Mouse (Mus musculus): ENCODE results near the gene Fstl3. TPM values are rescaled to one million over a fixed set of nuclear protein-coding genes. Genes with fewer than 3 reads are reported as not detected.

Gene Fstl3
- polyA plus RNA-seq, 1 experiment: 2.5 TPM

- H3K4me1 ChIP-seq (ENCODE audit: control insufficient read depth, insufficient read depth, low read length): peaks cover 40% of the 10 kb centered on the region
- no peaks in the 10 kb centered on the region for H3K27me3 ChIP-seq (ENCODE audit: control insufficient read depth, insufficient read depth, low read length)
- WGBS: 89% methylated on average over 11 of the region's 11 CpGs
- DNase-seq: no peak
- H3K4me3 ChIP-seq (replicated peaks; ENCODE audit: insufficient read depth, low read depth, low read length): no peak overlapping the region
- TF ChIP-seq CTCF (IDR thresholded peaks at IDR 0.05; ENCODE audit: borderline replicate concordance, insufficient read depth, low read depth, low read length) (no peak), POLR2A (IDR thresholded peaks at IDR 0.05; ENCODE audit: borderline replicate concordance, insufficient read depth, low read length) (no peak)
- 0 out of 2 replicates have a peak overlapping the region, but pooled peaks have one; percentile 63 for H3K27ac ChIP-seq (ENCODE audit: insufficient read depth, low read length)
Measured at GRCm38 (mm10) chr10:79808728-79809127, 31.7 kb downstream of the Fstl3 start.

- WGBS: 31% methylated on average over 15 of the region's 15 CpGs
- peak; percentile 98 for TF ChIP-seq CTCF (IDR thresholded peaks at IDR 0.05; ENCODE audit: borderline replicate concordance, insufficient read depth, low read depth, low read length)
- no peak for TF ChIP-seq POLR2A (IDR thresholded peaks at IDR 0.05; ENCODE audit: borderline replicate concordance, insufficient read depth, low read length)
- Histone ChIP-seq H3K4me3 (replicated peaks; ENCODE audit: insufficient read depth, low read depth, low read length) (no peak overlapping the region), H3K4me1 (ENCODE audit: control insufficient read depth, insufficient read depth, low read length) (peaks cover 14% of the 10 kb centered on the region), H3K27me3 (ENCODE audit: control insufficient read depth, insufficient read depth, low read length) (no peaks in the 10 kb centered on the region), H3K27ac (ENCODE audit: insufficient read depth, low read length) (no peak overlapping the region)
- DNase-seq: peak; percentile 77 to 93
Measured at GRCm38 (mm10) chr10:79811736-79812637, 34.9 kb downstream of the Fstl3 start.

GRCm38 (mm10) chr10:79814271-79814842, 37.3 kb downstream of the Fstl3 start:
- Histone ChIP-seq H3K27me3 (ENCODE audit: control insufficient read depth, insufficient read depth, low read length) (no peaks in the 10 kb centered on the region), H3K4me3 (replicated peaks; ENCODE audit: insufficient read depth, low read depth, low read length) (no peak overlapping the region), H3K4me1 (ENCODE audit: control insufficient read depth, insufficient read depth, low read length) (no peaks in the 10 kb centered on the region), H3K27ac (ENCODE audit: insufficient read depth, low read length) (no peak overlapping the region)
- DNase-seq: no peak
- WGBS: 94% methylated on average over 5 of the region's 5 CpGs
- TF ChIP-seq CTCF (IDR thresholded peaks at IDR 0.05; ENCODE audit: borderline replicate concordance, insufficient read depth, low read depth, low read length): no peak
- TF ChIP-seq POLR2A (IDR thresholded peaks at IDR 0.05; ENCODE audit: borderline replicate concordance, insufficient read depth, low read length): no peak

GRCm38 (mm10) chr10:79815671-79816494, 38.8 kb downstream of the Fstl3 start:
- TF ChIP-seq POLR2A (IDR thresholded peaks at IDR 0.05; ENCODE audit: borderline replicate concordance, insufficient read depth, low read length) (no peak), CTCF (IDR thresholded peaks at IDR 0.05; ENCODE audit: borderline replicate concordance, insufficient read depth, low read depth, low read length) (no peak)
- WGBS: 83% methylated on average over 12 of the region's 12 CpGs
- no peak overlapping the region for H3K4me3 ChIP-seq (replicated peaks; ENCODE audit: insufficient read depth, low read depth, low read length)
- no peak for DNase-seq
- H3K4me1 ChIP-seq (ENCODE audit: control insufficient read depth, insufficient read depth, low read length): no peaks in the 10 kb centered on the region
- no peaks in the 10 kb centered on the region for H3K27me3 ChIP-seq (ENCODE audit: control insufficient read depth, insufficient read depth, low read length)
- H3K27ac ChIP-seq (ENCODE audit: insufficient read depth, low read length): no peak overlapping the region

- DNase-seq: no peak
- no peak overlapping the region for H3K4me3 ChIP-seq (replicated peaks; ENCODE audit: insufficient read depth, low read depth, low read length)
- WGBS: 78% methylated on average over 2 of the region's 2 CpGs
- H3K4me1 ChIP-seq (ENCODE audit: control insufficient read depth, insufficient read depth, low read length): no peaks in the 10 kb centered on the region
- H3K27me3 ChIP-seq (ENCODE audit: control insufficient read depth, insufficient read depth, low read length): no peaks in the 10 kb centered on the region
- TF ChIP-seq POLR2A (IDR thresholded peaks at IDR 0.05; ENCODE audit: borderline replicate concordance, insufficient read depth, low read length): no peak
- TF ChIP-seq CTCF (IDR thresholded peaks at IDR 0.05; ENCODE audit: borderline replicate concordance, insufficient read depth, low read depth, low read length): peak; percentile 31; the same call in 1 of the 2 replicates
- H3K27ac ChIP-seq (ENCODE audit: insufficient read depth, low read length): no peak overlapping the region
Measured at GRCm38 (mm10) chr10:79817111-79817510, 40.0 kb downstream of the Fstl3 start.

GRCm38 (mm10) chr10:79818225-79818624, 41.2 kb downstream of the Fstl3 start:
- no peak overlapping the region for H3K4me3 ChIP-seq (replicated peaks; ENCODE audit: insufficient read depth, low read depth, low read length)
- TF ChIP-seq POLR2A (IDR thresholded peaks at IDR 0.05; ENCODE audit: borderline replicate concordance, insufficient read depth, low read length): no peak
- no peaks in the 10 kb centered on the region for H3K27me3 ChIP-seq (ENCODE audit: control insufficient read depth, insufficient read depth, low read length)
- no peak overlapping the region for H3K27ac ChIP-seq (ENCODE audit: insufficient read depth, low read length)
- WGBS: 65% methylated on average over 4 of the region's 4 CpGs
- DNase-seq: no peak
- H3K4me1 ChIP-seq (ENCODE audit: control insufficient read depth, insufficient read depth, low read length): no peaks in the 10 kb centered on the region

GRCm38 (mm10) chr10:79819606-79820005, 42.5 kb downstream of the Fstl3 start:
- H3K27me3 ChIP-seq (ENCODE audit: control insufficient read depth, insufficient read depth, low read length): no peaks in the 10 kb centered on the region
- DNase-seq: no peak
- no peaks in the 10 kb centered on the region for H3K4me1 ChIP-seq (ENCODE audit: control insufficient read depth, insufficient read depth, low read length)
- 92% methylated on average over 17 of the region's 17 CpGs for WGBS
- no peak overlapping the region for H3K4me3 ChIP-seq (replicated peaks; ENCODE audit: insufficient read depth, low read depth, low read length)
- H3K27ac ChIP-seq (ENCODE audit: insufficient read depth, low read length): no peak overlapping the region
- TF ChIP-seq POLR2A (IDR thresholded peaks at IDR 0.05; ENCODE audit: borderline replicate concordance, insufficient read depth, low read length) (no peak), CTCF (IDR thresholded peaks at IDR 0.05; ENCODE audit: borderline replicate concordance, insufficient read depth, low read depth, low read length) (no peak)
